Mouse (Mus musculus): ENCODE results near the gene Alpk1. TPM values are rescaled to one million over a fixed set of nuclear protein-coding genes. Genes with fewer than 3 reads are reported as not detected.

Gene Alpk1
- polyA plus RNA-seq, 1 experiment from 2014 or later: 0.37 TPM

DNA sequence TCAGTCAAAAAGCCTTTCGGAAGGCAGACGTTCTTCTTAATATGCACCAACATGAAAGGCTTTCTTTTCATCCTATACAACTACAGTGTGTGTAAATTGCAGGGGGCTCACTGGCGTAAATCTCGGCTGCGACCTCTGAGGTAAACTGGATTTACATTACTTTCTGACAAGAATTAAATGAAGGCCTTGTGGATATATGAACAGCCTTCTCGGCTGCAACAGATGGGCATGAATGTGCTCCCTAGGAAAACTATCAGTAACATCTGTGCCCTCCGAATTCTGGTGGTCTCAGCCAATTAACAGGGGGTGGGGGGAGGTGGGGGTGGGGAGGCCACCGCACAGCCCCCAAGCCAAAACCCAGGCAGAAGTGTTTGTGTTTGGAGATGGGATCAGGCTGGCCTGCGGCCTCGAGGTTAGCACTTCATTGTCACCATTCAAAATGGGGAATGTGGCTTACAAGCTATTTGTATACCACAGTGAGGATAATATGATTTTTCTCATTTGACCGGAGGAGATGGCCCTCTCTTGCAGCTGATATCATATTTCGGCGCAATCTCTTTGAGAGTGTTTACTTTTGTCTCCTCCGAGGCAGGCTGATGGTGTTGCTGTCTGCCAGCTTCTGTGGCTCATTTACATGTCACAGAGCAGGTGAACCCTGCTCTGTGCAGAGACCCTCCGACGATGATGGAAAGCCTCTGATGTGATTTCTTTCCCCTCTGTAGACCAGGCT is 34.3 kb downstream of the Alpk1 start:
- H3K27me3 ChIP-seq (ENCODE audit: control insufficient read depth, insufficient read depth, low read length): peaks cover 31% of the 10 kb centered on the region
- no peak overlapping the region for H3K27ac ChIP-seq (replicated peaks; ENCODE audit: low read depth, low read length)
- 10% methylated on average over 16 of the region's 16 CpGs for WGBS
- H3K4me1 ChIP-seq (ENCODE audit: control insufficient read depth, insufficient read depth, low read length): no peaks in the 10 kb centered on the region
- H3K9ac ChIP-seq (ENCODE audit: low read length): no peak overlapping the region
- no peak overlapping the region for H3K4me2 ChIP-seq (ENCODE audit: low read depth, severe bottlenecking)
- H3K9me3 ChIP-seq (ENCODE audit: control insufficient read depth, low read length): no peaks in the 10 kb centered on the region
- H3K4me3 ChIP-seq (ENCODE audit: low read depth, low read length): no peak overlapping the region
- no peaks in the 10 kb centered on the region for H3K36me3 ChIP-seq (ENCODE audit: control insufficient read depth, insufficient read depth, low read length)
- ATAC-seq (ENCODE audit: insufficient number of reproducible peaks, low FRiP score, low TSS enrichment, low read depth): no peak
- DNase-seq (ENCODE audit: low spot score): no peak

DNA sequence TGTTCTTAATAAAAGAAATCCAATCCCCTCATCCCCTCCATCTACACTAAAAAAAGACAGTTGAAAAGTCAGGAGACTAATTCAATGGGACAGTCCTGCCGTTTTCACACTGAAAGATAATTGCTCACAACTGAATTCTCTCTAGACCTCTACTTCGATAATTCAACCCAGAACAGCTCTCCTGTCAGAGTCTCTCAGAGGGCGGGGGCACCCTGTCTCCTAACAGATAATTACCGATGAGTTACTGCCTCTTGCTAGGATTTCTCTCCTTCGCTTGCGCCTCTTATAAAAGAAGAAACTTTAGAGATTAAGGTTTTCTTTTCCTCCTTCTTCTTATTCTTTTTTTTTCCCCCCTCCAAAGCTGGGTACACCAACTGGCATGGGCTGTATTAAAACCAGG is 34.8 kb downstream of the Alpk1 start:
- H3K27me3 ChIP-seq (ENCODE audit: control insufficient read depth, insufficient read depth, low read length): peaks cover 29% of the 10 kb centered on the region
- no peak overlapping the region for H3K4me2 ChIP-seq (ENCODE audit: low read depth, severe bottlenecking)
- no peaks in the 10 kb centered on the region for H3K4me1 ChIP-seq (ENCODE audit: control insufficient read depth, insufficient read depth, low read length)
- H3K9me3 ChIP-seq (ENCODE audit: control insufficient read depth, low read length): no peaks in the 10 kb centered on the region
- H3K9ac ChIP-seq (ENCODE audit: low read length): no peak overlapping the region
- H3K27ac ChIP-seq (replicated peaks; ENCODE audit: low read depth, low read length): no peak overlapping the region
- no peak for DNase-seq (ENCODE audit: low spot score)
- H3K36me3 ChIP-seq (ENCODE audit: control insufficient read depth, insufficient read depth, low read length): no peaks in the 10 kb centered on the region
- no peak overlapping the region for H3K4me3 ChIP-seq (ENCODE audit: low read depth, low read length)
- WGBS: 2% methylated on average over 6 of the region's 6 CpGs
- no peak for ATAC-seq (ENCODE audit: insufficient number of reproducible peaks, low FRiP score, low TSS enrichment, low read depth)

DNA sequence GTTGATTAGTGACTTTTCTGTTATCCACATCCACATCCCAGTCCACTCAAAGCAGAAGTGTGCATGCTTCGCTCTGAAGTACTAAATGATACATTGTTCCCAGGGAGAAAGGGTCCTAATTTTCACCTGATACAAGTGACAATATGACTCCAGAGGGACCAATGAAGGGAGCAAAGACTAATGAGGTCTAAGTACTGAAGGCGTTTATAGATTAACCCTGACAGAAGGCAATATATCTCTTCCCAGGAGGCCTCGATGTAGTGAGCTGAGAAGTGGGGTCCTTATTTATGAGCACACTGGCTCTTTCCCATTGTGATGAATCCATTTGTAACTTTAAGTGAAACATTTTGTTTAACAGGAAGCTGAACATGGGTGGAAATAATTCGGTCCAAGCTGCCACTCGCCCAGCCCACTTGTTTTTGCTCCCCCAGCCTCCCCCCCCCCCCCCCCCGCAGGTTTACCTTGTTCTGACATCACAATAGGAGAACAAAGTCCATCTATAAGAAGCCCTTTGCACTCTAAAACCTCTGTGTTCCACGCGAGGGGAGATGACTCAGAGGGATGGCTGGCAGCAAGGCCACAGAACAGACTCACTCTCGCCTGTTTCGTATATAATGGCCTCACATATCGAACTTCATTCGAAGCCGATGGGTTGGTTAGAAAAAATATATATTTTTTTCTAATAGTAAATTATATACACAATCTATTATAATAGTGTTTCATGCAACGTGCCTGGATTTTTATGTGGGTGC is 36.5 kb downstream of the Alpk1 start:
- Histone ChIP-seq H3K27ac (replicated peaks; ENCODE audit: low read depth, low read length) (no peak overlapping the region), H3K9me3 (ENCODE audit: control insufficient read depth, low read length) (no peaks in the 10 kb centered on the region), H3K4me2 (ENCODE audit: low read depth, severe bottlenecking) (no peak overlapping the region), H3K36me3 (ENCODE audit: control insufficient read depth, insufficient read depth, low read length) (no peaks in the 10 kb centered on the region), H3K9ac (ENCODE audit: low read length) (no peak overlapping the region), H3K27me3 (ENCODE audit: control insufficient read depth, insufficient read depth, low read length) (peaks cover 22% of the 10 kb centered on the region), H3K4me3 (ENCODE audit: low read depth, low read length) (no peak overlapping the region), H3K4me1 (ENCODE audit: control insufficient read depth, insufficient read depth, low read length) (no peaks in the 10 kb centered on the region)
- 52% methylated on average over 14 of the region's 14 CpGs for WGBS
- ATAC-seq (ENCODE audit: insufficient number of reproducible peaks, low FRiP score, low TSS enrichment, low read depth): no peak
- DNase-seq (ENCODE audit: low spot score): no peak

DNA sequence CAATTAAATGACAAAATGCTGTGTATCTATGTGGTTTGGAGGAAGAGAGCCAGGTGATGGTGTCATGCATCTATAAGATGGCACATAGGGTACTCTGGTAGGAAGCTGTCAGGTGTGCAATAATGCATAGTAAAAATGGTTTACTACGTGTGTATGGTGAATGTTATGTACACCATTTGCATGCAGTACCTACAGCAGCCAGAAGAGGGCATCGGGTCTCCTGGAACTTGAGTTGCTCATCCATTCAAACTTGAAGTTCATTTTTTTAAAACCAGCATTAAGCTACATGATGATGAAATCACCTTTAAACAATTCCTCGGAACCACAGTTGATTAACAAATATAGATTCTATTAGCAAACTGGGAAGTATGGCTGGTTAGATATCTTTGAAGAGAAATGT is 38.9 kb downstream of the Alpk1 start:
- Histone ChIP-seq H3K4me2 (ENCODE audit: low read depth, severe bottlenecking) (no peak overlapping the region), H3K36me3 (ENCODE audit: control insufficient read depth, insufficient read depth, low read length) (no peaks in the 10 kb centered on the region), H3K27ac (replicated peaks; ENCODE audit: low read depth, low read length) (no peak overlapping the region), H3K4me3 (ENCODE audit: low read depth, low read length) (no peak overlapping the region), H3K27me3 (ENCODE audit: control insufficient read depth, insufficient read depth, low read length) (peaks cover 8% of the 10 kb centered on the region), H3K4me1 (ENCODE audit: control insufficient read depth, insufficient read depth, low read length) (no peaks in the 10 kb centered on the region), H3K9ac (ENCODE audit: low read length) (no peak overlapping the region), H3K9me3 (ENCODE audit: control insufficient read depth, low read length) (no peaks in the 10 kb centered on the region)
- 94% methylated on average over 3 of the region's 3 CpGs for WGBS
- ATAC-seq (ENCODE audit: insufficient number of reproducible peaks, low FRiP score, low TSS enrichment, low read depth): no peak
- peak; percentile 48 for DNase-seq (ENCODE audit: low spot score)

DNA sequence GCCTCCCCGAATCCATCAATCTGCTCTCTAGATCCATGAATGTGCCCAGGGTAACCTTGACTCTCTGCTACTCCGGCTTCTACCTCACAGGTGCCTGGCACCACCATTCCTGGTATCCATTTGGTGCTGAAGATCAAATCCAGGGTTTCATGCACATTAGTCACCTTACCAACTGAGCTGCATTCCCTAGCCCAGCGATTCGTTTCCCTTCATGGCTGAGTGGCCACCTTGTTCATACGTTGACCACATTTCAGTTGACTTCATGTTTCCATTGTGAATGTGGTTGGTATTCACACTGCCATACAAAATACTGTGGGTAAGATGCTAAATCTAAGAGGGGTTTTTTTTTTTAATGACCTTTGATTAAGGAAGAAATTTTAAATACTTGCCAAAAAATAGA is 42.5 kb downstream of the Alpk1 start:
- Histone ChIP-seq H3K27ac (replicated peaks; ENCODE audit: low read depth, low read length) (no peak overlapping the region), H3K36me3 (ENCODE audit: control insufficient read depth, insufficient read depth, low read length) (no peaks in the 10 kb centered on the region), H3K4me3 (ENCODE audit: low read depth, low read length) (no peak overlapping the region), H3K4me1 (ENCODE audit: control insufficient read depth, insufficient read depth, low read length) (no peaks in the 10 kb centered on the region), H3K27me3 (ENCODE audit: control insufficient read depth, insufficient read depth, low read length) (no peaks in the 10 kb centered on the region), H3K4me2 (ENCODE audit: low read depth, severe bottlenecking) (no peak overlapping the region), H3K9ac (ENCODE audit: low read length) (no peak overlapping the region), H3K9me3 (ENCODE audit: control insufficient read depth, low read length) (no peaks in the 10 kb centered on the region)
- DNase-seq (ENCODE audit: low spot score) (no peak), ATAC-seq (ENCODE audit: insufficient number of reproducible peaks, low FRiP score, low TSS enrichment, low read depth) (no peak)
- WGBS: 90% methylated on average over 5 of the region's 5 CpGs

DNA sequence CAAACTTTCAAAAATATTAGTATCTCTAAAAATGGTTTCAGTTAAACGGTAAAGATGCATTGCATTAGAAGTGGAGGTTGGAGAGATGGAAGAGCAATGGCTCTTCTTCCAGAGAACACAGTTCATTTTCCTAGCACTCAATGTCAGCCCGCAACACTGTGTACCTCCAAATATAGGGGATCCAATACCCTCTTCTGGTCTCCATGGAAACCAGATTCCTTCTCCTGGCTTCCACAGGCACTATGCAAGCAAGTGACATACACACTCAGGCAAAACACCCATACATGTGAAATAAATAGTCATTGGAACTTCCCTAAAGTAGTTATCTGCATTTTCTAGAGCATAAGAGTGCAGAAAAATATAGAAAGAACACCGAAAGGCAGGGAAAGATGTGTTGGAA is 44.9 kb downstream of the Alpk1 start:
- ATAC-seq (ENCODE audit: insufficient number of reproducible peaks, low FRiP score, low TSS enrichment, low read depth) (no peak), DNase-seq (ENCODE audit: low spot score) (no peak)
- Histone ChIP-seq H3K9ac (ENCODE audit: low read length) (no peak overlapping the region), H3K27me3 (ENCODE audit: control insufficient read depth, insufficient read depth, low read length) (no peaks in the 10 kb centered on the region), H3K36me3 (ENCODE audit: control insufficient read depth, insufficient read depth, low read length) (no peaks in the 10 kb centered on the region), H3K27ac (replicated peaks; ENCODE audit: low read depth, low read length) (no peak overlapping the region), H3K4me1 (ENCODE audit: control insufficient read depth, insufficient read depth, low read length) (no peaks in the 10 kb centered on the region), H3K4me2 (ENCODE audit: low read depth, severe bottlenecking) (no peak overlapping the region), H3K9me3 (ENCODE audit: control insufficient read depth, low read length) (no peaks in the 10 kb centered on the region), H3K4me3 (ENCODE audit: low read depth, low read length) (no peak overlapping the region)
- WGBS: 83% methylated on average over 3 of the region's 3 CpGs

DNA sequence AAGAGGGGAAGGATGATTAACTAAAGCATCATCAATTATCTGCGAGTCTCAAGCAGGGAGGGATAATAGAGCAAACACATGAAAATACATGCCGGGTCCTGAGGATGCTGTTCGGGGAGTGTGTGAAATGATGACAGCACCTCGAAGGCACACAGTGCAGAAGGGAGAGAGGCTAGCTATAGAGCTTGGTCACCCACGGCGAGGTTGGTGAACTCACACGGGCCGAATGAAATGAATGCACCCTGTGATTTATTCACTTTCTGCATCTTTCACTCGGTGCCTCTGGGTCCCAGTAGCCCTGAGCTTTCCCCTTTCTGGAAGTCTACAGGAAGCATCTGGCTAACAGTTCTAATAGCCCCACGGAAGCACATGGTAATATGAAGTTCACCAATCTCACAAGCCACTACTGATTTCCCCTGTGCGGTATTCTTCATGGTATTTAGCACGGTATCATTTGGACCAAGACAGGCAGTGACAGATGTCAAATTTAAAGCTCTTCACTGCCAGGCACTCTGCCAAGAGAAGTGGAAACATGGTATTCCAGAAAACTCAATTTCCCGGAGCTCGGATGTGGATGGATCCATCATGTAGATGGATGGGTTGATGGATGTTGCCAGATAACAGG is 50.7 kb downstream of the Alpk1 start:
- ATAC-seq (ENCODE audit: insufficient number of reproducible peaks, low FRiP score, low TSS enrichment, low read depth) (no peak), DNase-seq (ENCODE audit: low spot score) (no peak)
- no peaks in the 10 kb centered on the region for H3K36me3 ChIP-seq (ENCODE audit: control insufficient read depth, insufficient read depth, low read length)
- H3K4me1 ChIP-seq (ENCODE audit: control insufficient read depth, insufficient read depth, low read length): no peaks in the 10 kb centered on the region
- H3K9ac ChIP-seq (ENCODE audit: low read length): no peak overlapping the region
- no peak overlapping the region for H3K4me2 ChIP-seq (ENCODE audit: low read depth, severe bottlenecking)
- H3K27ac ChIP-seq (replicated peaks; ENCODE audit: low read depth, low read length): no peak overlapping the region
- no peak overlapping the region for H3K4me3 ChIP-seq (ENCODE audit: low read depth, low read length)
- 87% methylated on average over 14 of the region's 14 CpGs for WGBS
- H3K9me3 ChIP-seq (ENCODE audit: control insufficient read depth, low read length): no peaks in the 10 kb centered on the region
- H3K27me3 ChIP-seq (ENCODE audit: control insufficient read depth, insufficient read depth, low read length): no peaks in the 10 kb centered on the region

DNA sequence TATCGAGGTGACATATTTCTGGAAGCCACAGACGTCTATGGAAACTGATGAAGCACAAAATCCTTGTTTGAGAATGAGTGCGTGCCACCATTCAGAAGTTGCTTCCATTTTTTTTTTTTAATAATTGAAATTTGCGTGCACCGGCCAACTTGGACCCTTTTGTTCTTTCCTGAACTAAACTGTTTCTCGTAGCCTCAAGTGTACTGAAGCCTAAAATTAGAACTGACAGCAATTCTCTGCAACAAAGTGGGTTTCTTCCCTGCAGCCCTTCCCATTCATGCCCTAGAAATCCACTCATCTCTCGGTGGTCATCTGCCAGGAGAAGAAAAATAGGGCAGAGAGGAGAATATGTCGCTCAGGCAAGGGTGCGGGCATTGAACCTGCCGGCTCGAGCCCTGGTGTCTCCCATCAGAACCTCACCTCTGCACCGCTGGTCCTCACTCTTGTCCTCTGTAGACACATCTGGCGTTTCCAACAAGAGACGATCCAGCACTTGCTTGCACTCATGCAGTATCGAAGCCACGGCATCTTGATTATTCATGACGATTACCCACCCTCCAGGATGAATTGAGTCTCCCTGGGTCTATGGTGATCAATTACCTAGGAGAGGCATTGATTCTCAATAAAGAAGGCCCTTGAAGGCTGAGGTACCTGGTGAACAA is 51.3 kb downstream of the Alpk1 start:
- WGBS: 90% methylated on average over 17 of the region's 17 CpGs
- no peak for ATAC-seq (ENCODE audit: insufficient number of reproducible peaks, low FRiP score, low TSS enrichment, low read depth)

More for the DNA sequence above, 51.3 kb downstream of the Alpk1 start:
- Histone ChIP-seq H3K9me3 (ENCODE audit: control insufficient read depth, low read length) (no peaks in the 10 kb centered on the region), H3K27ac (replicated peaks; ENCODE audit: low read depth, low read length) (no peak overlapping the region), H3K36me3 (ENCODE audit: control insufficient read depth, insufficient read depth, low read length) (no peaks in the 10 kb centered on the region), H3K4me3 (ENCODE audit: low read depth, low read length) (no peak overlapping the region), H3K27me3 (ENCODE audit: control insufficient read depth, insufficient read depth, low read length) (no peaks in the 10 kb centered on the region), H3K4me1 (ENCODE audit: control insufficient read depth, insufficient read depth, low read length) (no peaks in the 10 kb centered on the region), H3K9ac (ENCODE audit: low read length) (no peak overlapping the region), H3K4me2 (ENCODE audit: low read depth, severe bottlenecking) (no peak overlapping the region)
- DNase-seq (ENCODE audit: low spot score): no peak

Measured in limb, embryonic 11.5 days (tissue).